Mouse (Mus musculus) liver, embryonic 15.5 days (tissue): Measurements from ENCODE around the gene Csnk1g2. TPM values are rescaled to one million over a fixed set of nuclear protein-coding genes. Genes with fewer than 3 reads are reported as not detected.

Experiments used
- ATAC-seq: fragments of 200-750 bp; cut with Nextera tagmentation; 2 replicates; pipeline ENCODE4 v1.8.0; 2017; ENCODE audit warnings: moderate number of reproducible peaks, mild to moderate bottlenecking, moderate library complexity; ENCODE audit not compliant: insufficient read depth
- H3K27ac ChIP-seq: fragments of 300-500 bp; sonication (generic); replicated peaks from 2 replicates; pipeline ENCODE4 v1.5.1; 2015; ENCODE audit warnings: mild to moderate bottlenecking, inconsistent platforms
- H3K27me3 ChIP-seq: fragments of 300-500 bp; sonication (generic); 2 replicates; pipeline ENCODE4 v1.6.1; 2015; ENCODE audit warnings: mild to moderate bottlenecking, inconsistent platforms
- H3K36me3 ChIP-seq: fragments of 300-500 bp; sonication (generic); replicated peaks from 2 replicates; pipeline ENCODE4 v1.6.1; 2015; ENCODE audit warnings: moderate library complexity, mild to moderate bottlenecking, inconsistent platforms
- H3K4me1 ChIP-seq: fragments of 300-500 bp; sonication (generic); replicated peaks from 2 replicates; pipeline ENCODE4 v1.6.1; 2015; ENCODE audit warnings: inconsistent platforms
- H3K4me2 ChIP-seq: fragments of 300-500 bp; sonication (generic); 2 replicates; pipeline ENCODE4 v1.6.1; 2015; ENCODE audit warnings: moderate library complexity, mild to moderate bottlenecking, inconsistent platforms
- H3K4me3 ChIP-seq: fragments of 300-500 bp; sonication (generic); replicated peaks from 2 replicates; pipeline ENCODE4 v1.5.1; 2015; ENCODE audit warnings: mild to moderate bottlenecking, inconsistent platforms
- H3K9ac ChIP-seq: fragments of 300-500 bp; sonication (generic); 2 replicates; pipeline ENCODE4 v1.6.1; 2015; ENCODE audit warnings: moderate library complexity, mild to moderate bottlenecking, inconsistent platforms
- H3K9me3 ChIP-seq: fragments of 300-500 bp; sonication (generic); replicated peaks from 2 replicates; pipeline ENCODE4 v1.6.1; 2016; ENCODE audit warnings: inconsistent platforms
- WGBS: fragments of 180-500 bp; shearing (Covaris S2); methylation state at CpG from one replicate; pipeline ENCODE4 v1.1.7; 2015; ENCODE audit warnings: mixed read lengths; ENCODE audit not compliant: insufficient replicate concordance; 5-methylcytosine and 5-hydroxymethylcytosine counted together
- microRNA-seq: library from miRNA; unstranded; fragments of <30 nt; microRNA quantifications from one replicate; pipeline ENCODE4, GENCODE M21; 2016
- polyA plus RNA-seq: library from polyadenylated mRNA; unstranded; fragments of >200 nt; fragmentation: Nextera tagmentation; extraction: Ambion mirVana; gene quantifications from 2 replicates; pipeline ENCODE4 v1.2.1, GENCODE M21; 2015

The Csnk1g2 gene
- polyA plus RNA-seq, 1 experiment from 2014 or later = 49.7 TPM

GRCm38 (mm10) chr10:80686617-80687016, 64.0 kb downstream of the Csnk1g2 start:
- H3K27me3 ChIP-seq = no peaks in the 10 kb centered on the region
- peaks cover 72% of the 10 kb centered on the region for H3K36me3 ChIP-seq
- no peak overlapping the region for H3K4me3 ChIP-seq
- ATAC-seq = no peak
- no peak overlapping the region for H3K4me2 ChIP-seq
- H3K9me3 ChIP-seq = no peaks in the 10 kb centered on the region
- WGBS = 87% methylated on average over 3 of the region's 3 CpGs
- H3K4me1 ChIP-seq = peaks cover 56% of the 10 kb centered on the region
- H3K27ac ChIP-seq = peak overlapping the region; percentile 94
- no peak overlapping the region for H3K9ac ChIP-seq

GRCm38 (mm10) chr10:80687850-80688249, 65.2 kb downstream of the Csnk1g2 start:
- no peak overlapping the region for H3K9ac ChIP-seq
- H3K27me3 ChIP-seq = no peaks in the 10 kb centered on the region
- H3K4me1 ChIP-seq = peaks cover 69% of the 10 kb centered on the region
- 45% methylated on average over 5 of the region's 5 CpGs for WGBS
- H3K9me3 ChIP-seq = no peaks in the 10 kb centered on the region
- H3K36me3 ChIP-seq = peaks cover 77% of the 10 kb centered on the region
- no peak overlapping the region for H3K27ac ChIP-seq
- no peak overlapping the region for H3K4me2 ChIP-seq
- no peak for ATAC-seq
- H3K4me3 ChIP-seq = no peak overlapping the region

Small RNA genes lying within 50 kb of the gene (microRNA-seq; reads per million reads assigned to microRNA genes)
- gene Mir6912 = 1.0 reads per million

Other genes with a start within 250 kb of the Csnk1g2 start
- 0.78 and 0.92 TPM in 2 replicates for gene Mex3d, start 235.2 kb upstream of the Csnk1g2 start, polyA plus RNA-seq
- gene Mbd3, start 223.3 kb upstream of the Csnk1g2 start, polyA plus RNA-seq = 63.2 and 74.5 TPM in 2 replicates
- gene Uqcr11, start 216.0 kb upstream of the Csnk1g2 start, polyA plus RNA-seq = 526 and 581 TPM in 2 replicates
- 52.8 and 59.5 TPM in 2 replicates for gene Tcf3, start 189.2 kb upstream of the Csnk1g2 start, polyA plus RNA-seq
- gene Onecut3, start 128.0 kb upstream of the Csnk1g2 start, polyA plus RNA-seq = not detected in 2 replicates
- 0.02 TPM in 1 of 2 replicates, not detected in the other for gene Atp8b3, start 83.7 kb upstream of the Csnk1g2 start, polyA plus RNA-seq
- 12.8 and 15.6 TPM in 2 replicates for gene Rexo1, start 61.3 kb upstream of the Csnk1g2 start, polyA plus RNA-seq
- gene Klf16, start 45.5 kb upstream of the Csnk1g2 start, polyA plus RNA-seq = 11.7 and 12.1 TPM in 2 replicates
- gene Abhd17a, start 32.5 kb upstream of the Csnk1g2 start, polyA plus RNA-seq = 50.8 and 62.8 TPM in 2 replicates
- gene Scamp4, start 20.0 kb upstream of the Csnk1g2 start, polyA plus RNA-seq = 41.9 and 45.3 TPM in 2 replicates
- gene Adat3, start 20.0 kb upstream of the Csnk1g2 start, polyA plus RNA-seq = 4.8 and 5.8 TPM in 2 replicates
- 1.5 TPM in 2 replicates for gene Gm49322, start 16.8 kb upstream of the Csnk1g2 start, polyA plus RNA-seq
- gene Btbd2, start 34.2 kb downstream of the Csnk1g2 start, polyA plus RNA-seq = 14.4 and 15.9 TPM in 2 replicates
- 74.9 and 84.6 TPM in 2 replicates for gene Mknk2, start 55.3 kb downstream of the Csnk1g2 start, polyA plus RNA-seq
- gene Mob3a, start 79.1 kb downstream of the Csnk1g2 start, polyA plus RNA-seq = 28.0 and 31.6 TPM in 2 replicates
- gene Izumo4, start 79.3 kb downstream of the Csnk1g2 start, polyA plus RNA-seq = 7.1 and 8.1 TPM in 2 replicates
- gene Ap3d1, start 119.4 kb downstream of the Csnk1g2 start, polyA plus RNA-seq = 20.2 and 21.8 TPM in 2 replicates
- gene Dot1l, start 132.4 kb downstream of the Csnk1g2 start, polyA plus RNA-seq = 8.1 and 9.3 TPM in 2 replicates
- gene Sf3a2, start 175.4 kb downstream of the Csnk1g2 start, polyA plus RNA-seq = 31.3 and 32.8 TPM in 2 replicates
- 73.6 and 83.0 TPM in 2 replicates for gene Plekhj1, start 175.8 kb downstream of the Csnk1g2 start, polyA plus RNA-seq
- 0.10 and 0.12 TPM in 2 replicates for gene Amh, start 182.4 kb downstream of the Csnk1g2 start, polyA plus RNA-seq
- gene Jsrp1, start 190.7 kb downstream of the Csnk1g2 start, polyA plus RNA-seq = 0.97 and 1.3 TPM in 2 replicates
- gene Oaz1, start 203.8 kb downstream of the Csnk1g2 start, polyA plus RNA-seq = 1,470 and 1,719 TPM in 2 replicates
- gene Lingo3, start 221.2 kb downstream of the Csnk1g2 start, polyA plus RNA-seq = not detected in 2 replicates
- 115 TPM in 2 replicates for gene Lsm7, start 232.4 kb downstream of the Csnk1g2 start, polyA plus RNA-seq
- gene Sppl2b, start 232.4 kb downstream of the Csnk1g2 start, polyA plus RNA-seq = 63.9 and 69.6 TPM in 2 replicates
- 0.05 TPM in 1 of 2 replicates, not detected in the other for gene Tmprss9, start 249.0 kb downstream of the Csnk1g2 start, polyA plus RNA-seq